Mouse (Mus musculus) myocyte (in vitro differentiated cells): ENCODE data around the gene Dscaml1.

Experiments
- CEBPB ChIP-seq: IDR thresholded peaks from 2 replicates; pipeline ENCODE4 v1.6.1; 2011; ENCODE audit warnings: mild to moderate bottlenecking, moderate library complexity; ENCODE audit not compliant: poor library complexity, insufficient read depth, severe bottlenecking
- E2F4 ChIP-seq: IDR thresholded peaks from one replicate; pipeline ENCODE4 v1.6.1; 2011; ENCODE audit warnings: mild to moderate bottlenecking, control low read depth, moderate library complexity; ENCODE audit not compliant: insufficient read depth
- MAX ChIP-seq: IDR thresholded peaks from one replicate; pipeline ENCODE4 v1.6.1; 2011; ENCODE audit warnings: low read depth, mild to moderate bottlenecking, control low read depth
- MYOD1 ChIP-seq, 3 experiments: IDR thresholded peaks; one replicate each; pipeline ENCODE4 v1.6.1; 2011; ENCODE audit warnings: control low read depth in 2 of 3, low read depth in 2 of 3, mild to moderate bottlenecking in 2 of 3, moderate library complexity in 1 of 3; ENCODE audit not compliant: insufficient read length in 2 of 3, control insufficient read depth in 1 of 3
- MYOG ChIP-seq, 3 experiments: IDR thresholded peaks; one replicate each; pipeline ENCODE4 v1.6.1; 2011; ENCODE audit warnings: control low read depth in 2 of 3, low read depth in 2 of 3, mild to moderate bottlenecking in 2 of 3; ENCODE audit not compliant: insufficient read length in 2 of 3, control insufficient read depth in 1 of 3, insufficient read depth in 1 of 3
- POLR2A ChIP-seq: IDR thresholded peaks from one replicate; pipeline ENCODE4 v1.6.1; 2011; ENCODE audit warnings: low read depth, mild to moderate bottlenecking, control low read depth, moderate library complexity; ENCODE audit not compliant: insufficient read length
- POLR2AphosphoS2 ChIP-seq: IDR thresholded peaks from one replicate; pipeline ENCODE4 v1.6.1; 2011; ENCODE audit warnings: low read depth, control low read depth; ENCODE audit not compliant: insufficient read length
- REST ChIP-seq: IDR thresholded peaks from one replicate; pipeline ENCODE4 v1.6.1; 2011; ENCODE audit warnings: mild to moderate bottlenecking, control low read depth, moderate library complexity; ENCODE audit not compliant: insufficient read depth, insufficient read length
- SRF ChIP-seq: IDR thresholded peaks from one replicate; pipeline ENCODE4 v1.6.1; 2011; ENCODE audit warnings: low read depth; ENCODE audit not compliant: control insufficient read depth, insufficient read length
- TCF12 ChIP-seq: IDR thresholded peaks from one replicate; pipeline ENCODE4 v1.6.1; 2011; ENCODE audit warnings: mild to moderate bottlenecking, control low read depth; ENCODE audit not compliant: poor library complexity, insufficient read depth, severe bottlenecking
- TCF3 ChIP-seq: IDR thresholded peaks from one replicate; pipeline ENCODE4 v1.6.1; 2011; ENCODE audit warnings: low read depth, control low read depth; ENCODE audit not compliant: insufficient read length
- USF1 ChIP-seq: IDR thresholded peaks from one replicate; pipeline ENCODE4 v1.6.1; 2011; ENCODE audit warnings: low read depth, mild to moderate bottlenecking, control low read depth, moderate library complexity

- TF ChIP-seq MYOD1 (IDR thresholded peaks at IDR 0.05; ENCODE audit: control insufficient read depth in 1 of 3, insufficient read length in 2 of 3, low read depth in 2 of 3) (no peak), CEBPB (no peak), POLR2AphosphoS2 (no peak), POLR2A (no peak), MAX (no peak), E2F4 (no peak), TCF12 (no peak), MYOG (IDR thresholded peaks at IDR 0.05; ENCODE audit: control insufficient read depth in 1 of 3, insufficient read depth in 1 of 3, insufficient read length in 2 of 3, low read depth in 2 of 3) (no peak), SRF (no peak), USF1 (no peak), REST (no peak), TCF3 (no peak)
Measured at GRCm38 (mm10) chr9:45572787-45573492, 146.5 kb downstream of the Dscaml1 start.
